In the genomic region with DNA sequence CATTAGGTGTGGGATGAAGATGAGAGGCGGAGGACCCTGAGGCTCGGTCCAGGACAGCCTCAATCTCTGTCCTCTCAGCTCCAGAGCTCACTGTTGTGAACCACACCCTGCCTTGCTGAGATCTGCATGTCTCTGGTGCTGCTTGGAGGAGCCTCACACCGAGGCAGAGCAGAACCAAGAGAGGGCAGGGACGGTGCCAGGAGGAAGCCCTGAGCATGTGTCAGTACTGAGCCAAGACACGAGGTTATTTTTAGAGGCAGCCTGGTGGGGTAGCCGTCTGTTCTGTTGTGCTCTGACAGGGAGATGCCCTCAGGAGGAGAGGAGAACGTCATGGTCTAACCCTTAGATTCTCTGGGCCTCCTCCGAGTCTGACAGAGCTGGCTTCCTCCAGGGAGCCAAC, we compare ENCODE assay signal across 12 mouse cellular contexts. TPM values are rescaled to one million over a fixed set of nuclear protein-coding genes. Genes with fewer than 3 reads are reported as not detected.
DNase-seq lines count a peak whose midpoint lies in the region; ATAC-seq and TF ChIP-seq lines count a peak whose summit lies in the region.
"Had no signal": no experiment of that assay in that cellular context is flagged by ENCODE, and none has a peak within 500 bp of the region (broad histone marks: within the 10 kb centered on the region; RNA-seq: fewer than 3 reads in every experiment).

No protein-coding gene starts in this region.

- WGBS in heart, embryonic 11.5 days (ENCODE audit: insufficient replicate concordance): 23% methylated on average over 8 of the region's 8 CpGs
- 24% methylated on average over 8 of the region's 8 CpGs for WGBS in heart, embryonic 10.5 days
- 36% methylated on average over 8 of the region's 8 CpGs for WGBS in lung, adult 2 months
- WGBS in stomach, postnatal 0 days: 45% methylated on average over 8 of the region's 8 CpGs

- no peak overlapping the region for H3K4me3 ChIP-seq in heart, embryonic 11.5 days (ENCODE audit: low read depth, low read length)
- H3K4me3 ChIP-seq in heart, embryonic 10.5 days: no peak overlapping the region
- no peak overlapping the region for H3K4me3 ChIP-seq in lung, adult 2 months (replicated peaks; ENCODE audit: extremely low read depth, low read depth, low read length)
- no peak overlapping the region for H3K4me3 ChIP-seq in stomach, postnatal 0 days (ENCODE audit: low read depth, low read length)
- H3K4me3 ChIP-seq: limb, embryonic 10.5 days; neural tube, embryonic 13.5 days had no signal

- no peak for TF ChIP-seq POLR2A in lung, adult 2 months (IDR thresholded peaks at IDR 0.05; ENCODE audit: borderline replicate concordance, extremely low read depth, low read depth, low read length)

- peaks cover 34% of the 10 kb centered on the region for H3K4me1 ChIP-seq in heart, embryonic 11.5 days (ENCODE audit: control insufficient read depth, insufficient read depth, low read length)
- H3K4me1 ChIP-seq in heart, embryonic 10.5 days: peaks cover 56% of the 10 kb centered on the region
- peaks cover 6% of the 10 kb centered on the region; the same call in 1 of the 2 replicates for H3K4me1 ChIP-seq in lung, adult 2 months (ENCODE audit: control insufficient read depth, insufficient read depth, low read length)
- 0 out of 2 replicates have a peak, but pooled peaks cover 6% of the 10 kb centered on the region for H3K4me1 ChIP-seq in stomach, postnatal 0 days (replicated peaks; ENCODE audit: control insufficient read depth, insufficient read depth)

- H3K36me3 ChIP-seq in heart, embryonic 11.5 days (ENCODE audit: control insufficient read depth, insufficient read depth, low read length): no peaks in the 10 kb centered on the region
- H3K36me3 ChIP-seq in heart, embryonic 10.5 days: no peaks in the 10 kb centered on the region
- no peaks in the 10 kb centered on the region for H3K36me3 ChIP-seq in stomach, postnatal 0 days (ENCODE audit: control insufficient read depth, insufficient read depth, low read length)
- H3K36me3 ChIP-seq: limb, embryonic 10.5 days; neural tube, embryonic 13.5 days had no signal

- DNase-seq in heart, embryonic 10.5 days (ENCODE audit: low spot score): no peak
- DNase-seq in lung, postnatal 10 days: peak; percentile 32
- no peak for DNase-seq in lung, adult 2 months
- DNase-seq in cerebellum, postnatal 25 days: peak; percentile 90 to 92
- DNase-seq in stomach, postnatal 0 days (ENCODE audit: low spot score): no peak
- DNase-seq in T-cell, adult 2 months (ENCODE audit: low spot score): no peak
- DNase-seq in urinary bladder, postnatal 14 days (ENCODE audit: low spot score): no peak
- DNase-seq: gastrocnemius, postnatal 14 days had no signal

- no peak overlapping the region for H3K9ac ChIP-seq in heart, embryonic 11.5 days (ENCODE audit: low read depth, low read length)
- H3K9ac ChIP-seq in stomach, postnatal 0 days (ENCODE audit: low read length): no peak overlapping the region
- H3K9ac ChIP-seq: neural tube, embryonic 13.5 days had no signal

- TF ChIP-seq EP300 in stomach, postnatal 0 days (optimal IDR thresholded peaks at IDR 0.05): no peak

- H3K27ac ChIP-seq in heart, embryonic 11.5 days (ENCODE audit: low read depth, low read length): no peak overlapping the region
- no peak overlapping the region for H3K27ac ChIP-seq in heart, embryonic 10.5 days
- H3K27ac ChIP-seq in stomach, postnatal 0 days (replicated peaks): no peak overlapping the region
- H3K27ac ChIP-seq: limb, embryonic 10.5 days; neural tube, embryonic 13.5 days had no signal

- no peak for TF ChIP-seq CTCF in lung, adult 2 months (IDR thresholded peaks at IDR 0.05; ENCODE audit: insufficient read depth, low read length)
- no peak for TF ChIP-seq CTCF in stomach, postnatal 0 days (IDR thresholded peaks at IDR 0.05; ENCODE audit: low read depth)

- H3K9me3 ChIP-seq in heart, embryonic 11.5 days (replicated peaks; ENCODE audit: control insufficient read depth, low read length): no peaks in the 10 kb centered on the region; the same call in 1 of the 2 replicates
- no peaks in the 10 kb centered on the region for H3K9me3 ChIP-seq in heart, embryonic 10.5 days
- H3K9me3 ChIP-seq in stomach, postnatal 0 days (ENCODE audit: control insufficient read depth, low read length): no peaks in the 10 kb centered on the region
- H3K9me3 ChIP-seq: limb, embryonic 10.5 days; neural tube, embryonic 13.5 days had no signal

- no peak overlapping the region for H3K4me2 ChIP-seq in heart, embryonic 11.5 days
- H3K4me2 ChIP-seq in stomach, postnatal 0 days (replicated peaks; ENCODE audit: low read depth): no peak overlapping the region
- H3K4me2 ChIP-seq: neural tube, embryonic 13.5 days had no signal

- ATAC-seq in heart, embryonic 11.5 days (replicated peaks; ENCODE audit: insufficient number of reproducible peaks, low FRiP score, low TSS enrichment): 0 out of 2 replicates have a peak, but pooled peaks have one; percentile 8
- peak; percentile 14; the same call in 1 of the 2 replicates for ATAC-seq in stomach, postnatal 0 days (ENCODE audit: low FRiP score, low TSS enrichment)
- ATAC-seq: inflammation-experienced regulatory T-cells, adult 6 months had no signal

- peaks cover 89% of the 10 kb centered on the region for H3K27me3 ChIP-seq in heart, embryonic 11.5 days (ENCODE audit: control insufficient read depth, insufficient read depth, low read length)
- H3K27me3 ChIP-seq in heart, embryonic 10.5 days (ENCODE audit: insufficient read depth, poor library complexity, severe bottlenecking): peaks cover 100% of the 10 kb centered on the region
- H3K27me3 ChIP-seq in stomach, postnatal 0 days (ENCODE audit: control insufficient read depth, insufficient read depth, low read length): peaks cover 2% of the 10 kb centered on the region; the same call in 1 of the 2 replicates

RNA-seq across cellular contexts. Expression of a gene that starts 50.3 kb away (rescaled TPM):
- 9.3 and 11.4 TPM in 2 replicates for polyA plus RNA-seq in heart, embryonic 11.5 days (2014; fragmentation: Nextera tagmentation; extraction: Ambion mirVana)
- polyA plus RNA-seq in heart, embryonic 10.5 days (2016; fragmentation: Nextera tagmentation; extraction: Ambion mirVana): 15.6 and 25.4 TPM in 2 replicates
- polyA plus RNA-seq in lung, adult 2 months (2012; rRNA removed): 55.1 and 59.1 TPM in 2 replicates
- 16.8 and 18.2 TPM in 2 replicates for polyA plus RNA-seq in stomach, postnatal 0 days (2015; fragmentation: Nextera tagmentation; extraction: Ambion mirVana)

Comparison
In these comparisons a context has a peak if more than half of its experiments do, and no peak if none do; other contexts are left out.
1. DNase-seq: peak in lung, postnatal 10 days (single experiment) and cerebellum, postnatal 25 days (2 of 2); none in heart, embryonic 10.5 days (single experiment), lung, adult 2 months (single experiment), stomach, postnatal 0 days (single experiment), T-cell, adult 2 months (single experiment) and urinary bladder, postnatal 14 days (single experiment).